Mouse (Mus musculus): ENCODE results near the gene H6pd. TPM values are rescaled to one million over a fixed set of nuclear protein-coding genes. Genes with fewer than 3 reads are reported as not detected.
A peak's percentile ranks its signal among the peaks of the same experiment; 100 is the strongest.

Gene H6pd
- total RNA-seq, 2 experiments from 2014 or later, result 10.2 to 10.6 TPM

- no peak for DNase-seq (ENCODE audit: low spot score in 2 of 2)
These were observed 30.9 kb downstream of the H6pd start for GRCm38 (mm10) chr4:149977801-149978544.

GRCm38 (mm10) chr4:149977181-149977580 lies 31.6 kb downstream of the H6pd start:
- no peak for DNase-seq (ENCODE audit: low spot score in 2 of 2)

GRCm38 (mm10) chr4:149975730-149976254 lies 33.0 kb downstream of the H6pd start:
- DNase-seq (ENCODE audit: low spot score in 2 of 2), result no peak

GRCm38 (mm10) chr4:149975291-149975690 lies 33.5 kb downstream of the H6pd start:
- no peak for DNase-seq (ENCODE audit: low spot score in 2 of 2)

GRCm38 (mm10) chr4:149971393-149971792 lies 37.4 kb downstream of the H6pd start:
- DNase-seq (ENCODE audit: low spot score in 2 of 2), result no peak

- DNase-seq (ENCODE audit: low spot score in 2 of 2), result no peak
These were observed 40.3 kb downstream of the H6pd start for GRCm38 (mm10) chr4:149968526-149968925.

GRCm38 (mm10) chr4:149966963-149967362 lies 41.9 kb downstream of the H6pd start:
- no peak for DNase-seq (ENCODE audit: low spot score in 2 of 2)

- DNase-seq (ENCODE audit: low spot score in 2 of 2), result no peak
These were observed 42.6 kb downstream of the H6pd start for GRCm38 (mm10) chr4:149966252-149966651.

- DNase-seq (ENCODE audit: low spot score in 2 of 2), result no peak
These were observed 43.2 kb downstream of the H6pd start for GRCm38 (mm10) chr4:149965672-149966071.

- no peak for DNase-seq (ENCODE audit: low spot score in 2 of 2)
These were observed 43.6 kb downstream of the H6pd start for GRCm38 (mm10) chr4:149965242-149965641.

GRCm38 (mm10) chr4:149964770-149965169 lies 44.1 kb downstream of the H6pd start:
- no peak for DNase-seq (ENCODE audit: low spot score in 2 of 2)

- DNase-seq (ENCODE audit: low spot score in 2 of 2), result no peak
These were observed 44.5 kb downstream of the H6pd start for GRCm38 (mm10) chr4:149964285-149964684.

GRCm38 (mm10) chr4:149960391-149960790 lies 48.4 kb downstream of the H6pd start:
- no peak for DNase-seq (ENCODE audit: low spot score in 2 of 2)

GRCm38 (mm10) chr4:149959816-149960215 lies 49.0 kb downstream of the H6pd start:
- DNase-seq (ENCODE audit: low spot score in 2 of 2), result no peak

- peak; percentile 71 to 94 for DNase-seq (ENCODE audit: low spot score in 2 of 2)
These were observed 50.3 kb downstream of the H6pd start for GRCm38 (mm10) chr4:149958566-149958965.

GRCm38 (mm10) chr4:149956048-149956447 lies 52.8 kb downstream of the H6pd start:
- DNase-seq (ENCODE audit: low spot score in 2 of 2), result no peak

GRCm38 (mm10) chr4:149955631-149956030 lies 53.2 kb downstream of the H6pd start:
- no peak for DNase-seq (ENCODE audit: low spot score in 2 of 2)

- peak; percentile 94 to 99 for DNase-seq (ENCODE audit: low spot score in 2 of 2)
These were observed 53.9 kb downstream of the H6pd start, which contains the start of gene Spsb1 for GRCm38 (mm10) chr4:149954893-149955439. TSS of gene Spsb1 (minus strand) at chr4:149955043.

- peak; percentile 34 to 72 for DNase-seq (ENCODE audit: low spot score in 2 of 2)
These were observed 55.0 kb downstream of the H6pd start for GRCm38 (mm10) chr4:149953621-149954481.

- DNase-seq (ENCODE audit: low spot score in 2 of 2), result no peak
These were observed 56.6 kb downstream of the H6pd start for GRCm38 (mm10) chr4:149952201-149952600.

- DNase-seq (ENCODE audit: low spot score in 2 of 2), result no peak
These were observed 57.6 kb downstream of the H6pd start for GRCm38 (mm10) chr4:149951201-149951600.

- no peak for DNase-seq (ENCODE audit: low spot score in 2 of 2)
These were observed 59.1 kb downstream of the H6pd start for GRCm38 (mm10) chr4:149949691-149950090.
